Mouse (Mus musculus) naive thymus-derived CD4-positive, alpha-beta T cell, adult 5 months (primary cell): ENCODE data around the gene Magea5. TPM values are rescaled to one million over a fixed set of nuclear protein-coding genes. Genes with fewer than 3 reads are reported as not detected.

Source experiments
- polyA plus RNA-seq: library from polyadenylated mRNA; unstranded; fragments of 100-300 nt; shearing (Covaris generic); gene quantifications from one replicate; pipeline ENCODE4 v1.2.1, GENCODE M21; 2017

The Magea5 gene
- not detected for polyA plus RNA-seq

DNA sequence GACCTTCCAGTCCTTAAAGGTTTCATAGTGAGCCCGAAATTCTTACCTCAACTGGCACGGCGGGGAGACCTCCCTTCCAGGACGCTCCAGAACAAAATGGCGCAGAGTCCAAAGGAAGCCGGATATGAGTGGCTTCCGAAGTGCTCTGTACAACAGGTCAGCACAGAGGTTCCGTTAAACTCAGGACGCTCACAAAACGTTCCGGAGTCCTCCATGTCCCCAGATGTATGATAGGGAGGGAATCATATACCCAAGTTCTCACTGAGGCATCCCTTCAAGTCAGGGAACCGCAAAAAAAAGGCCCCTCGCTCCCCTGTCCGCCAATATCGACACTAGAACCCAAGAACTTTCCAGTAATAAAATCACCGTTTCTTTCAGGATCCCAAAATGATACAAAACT lies at the start of gene Magea5:
Gene Magea5, minus strand, starts transcription at position 101 of the 400 bp plus-strand sequence.

DNA sequence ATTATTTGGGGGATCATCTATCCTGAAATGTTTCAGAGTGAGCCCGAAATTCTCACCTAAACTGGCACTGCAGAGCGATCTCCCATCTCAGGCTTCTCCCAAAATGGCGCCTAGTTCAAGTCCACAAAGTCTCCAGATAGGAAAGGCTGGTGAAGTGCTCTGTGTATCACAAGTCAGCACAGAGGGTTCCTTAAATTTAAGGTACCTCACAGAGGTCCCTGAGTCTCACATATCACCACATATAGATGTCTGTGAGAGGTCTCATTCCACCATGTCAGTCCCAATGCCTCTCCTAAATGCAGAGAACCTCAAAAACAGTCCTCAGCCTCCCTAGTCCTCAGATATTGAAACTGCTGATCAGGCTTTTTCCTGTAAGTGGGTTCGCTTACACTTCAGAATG lies 30.6 kb upstream of the Magea5 start, which contains the start of gene Magea2:
Gene Magea2, minus strand, starts transcription at position 101 of the 400 bp plus-strand sequence.

DNA sequence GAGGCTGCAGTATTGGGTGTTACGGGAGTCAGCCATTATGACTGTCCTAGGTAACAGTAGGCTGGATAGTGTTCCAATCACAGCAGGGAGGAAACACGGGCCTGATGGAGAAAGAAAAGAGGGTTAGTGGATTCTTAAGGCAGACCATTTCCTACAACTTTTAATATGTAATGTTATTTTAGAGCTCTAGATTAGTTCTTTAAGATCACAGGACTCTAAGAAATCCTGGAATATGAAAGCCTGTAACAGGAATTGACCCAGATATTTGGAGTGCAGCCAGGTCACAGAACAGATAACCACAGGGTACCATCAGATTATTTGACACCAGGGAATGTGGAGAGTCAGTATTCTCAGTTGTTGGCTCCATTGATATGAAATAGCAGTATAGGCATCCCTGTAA lies 26.7 kb upstream of the Magea5 start, which contains the start of gene Magea1:
Gene Magea1, minus strand, starts transcription at position 101 of the 400 bp plus-strand sequence.

Other genes with a start within 250 kb of the Magea5 start
- not detected for gene Cldn34b1, start 172.9 kb downstream of the Magea5 start, polyA plus RNA-seq
- not detected for gene Magea6, start 127.2 kb downstream of the Magea5 start, polyA plus RNA-seq
- not detected for gene Magea3, start 113.6 kb downstream of the Magea5 start, polyA plus RNA-seq
- gene Magea8, start 67.3 kb downstream of the Magea5 start, polyA plus RNA-seq = not detected
- not detected for gene Magea1, start 26.6 kb upstream of the Magea5 start, polyA plus RNA-seq
- gene Magea2, start 30.5 kb upstream of the Magea5 start, polyA plus RNA-seq = not detected
- gene Cldn34b2, start 65.3 kb upstream of the Magea5 start, polyA plus RNA-seq = not detected
- 344 TPM for gene Sat1, start 153.3 kb upstream of the Magea5 start, polyA plus RNA-seq
- gene Acot9, start 199.3 kb upstream of the Magea5 start, polyA plus RNA-seq = 68.6 TPM